Mouse (Mus musculus) urinary bladder, postnatal 0 days (tissue): Measurements from ENCODE around the gene Tmem139. TPM values are rescaled to one million over a fixed set of nuclear protein-coding genes. Genes with fewer than 3 reads are reported as not detected.

Source experiments
- polyA plus RNA-seq: library from polyadenylated mRNA; unstranded; fragments of >200 nt; fragmentation: Nextera tagmentation; extraction: Ambion mirVana; gene quantifications from 2 replicates; pipeline ENCODE4 v1.2.1, GENCODE M21; 2015

Tmem139 gene
- 1.3 and 1.8 TPM in 2 replicates for polyA plus RNA-seq

GRCm38 (mm10) chr6:42261524-42262170, at the start of gene Tmem139:
TSS of gene Tmem139 (plus strand) at chr6:42261970.

DNA sequence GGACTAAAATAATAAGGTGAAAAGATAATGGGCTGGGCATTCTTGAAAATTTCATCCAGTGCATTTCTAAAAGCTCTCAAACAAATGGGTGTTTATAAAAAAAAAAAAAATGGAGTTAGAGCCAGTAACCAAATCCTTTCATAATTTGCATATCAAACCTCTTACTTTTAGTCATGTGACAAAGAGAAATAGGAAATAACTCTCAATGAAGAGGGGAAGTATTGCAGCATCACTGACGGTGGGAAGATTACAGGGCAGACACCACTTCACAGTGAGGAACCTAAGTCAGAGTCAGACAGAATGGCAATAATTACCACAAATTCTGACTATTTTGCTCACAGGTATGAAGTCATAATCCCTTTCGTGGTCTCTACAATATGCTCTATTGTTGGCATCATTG, 46.7 kb upstream of the Tmem139 start, which contains the start of gene Tas2r144:
TSS of gene Tas2r144 (plus strand) at position 301 of the 400 bp plus-strand sequence.

DNA sequence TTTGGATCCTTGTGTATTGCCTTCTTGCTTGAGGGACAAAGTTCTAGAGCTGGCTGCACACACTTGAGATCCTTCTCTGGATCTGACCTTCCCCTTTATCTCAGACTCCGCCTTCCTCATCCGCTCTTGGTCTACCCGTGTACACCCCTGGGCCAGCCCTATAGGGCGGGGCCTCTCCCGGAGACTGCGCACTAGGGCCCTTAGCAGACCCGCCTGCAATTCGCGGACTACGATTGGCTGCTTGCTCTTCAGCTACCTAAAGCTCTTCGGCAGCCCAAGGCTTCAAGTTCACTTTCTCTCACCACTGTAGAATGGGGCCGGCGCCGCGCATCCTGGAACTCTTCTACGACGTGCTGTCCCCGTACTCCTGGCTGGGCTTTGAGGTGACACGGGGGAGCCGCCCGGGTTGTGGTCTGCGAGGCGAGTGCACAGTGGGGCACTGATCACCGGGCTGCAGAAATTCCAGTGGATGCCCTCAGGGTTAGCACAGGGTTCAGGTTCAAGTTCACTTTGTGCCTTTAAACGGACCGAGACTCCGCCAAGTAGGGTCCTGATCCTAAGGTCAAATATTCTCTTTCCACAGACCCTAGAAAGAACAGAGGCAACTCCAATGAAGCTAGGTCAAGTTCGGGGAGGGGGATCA, 15.9 kb upstream of the Tmem139 start, which contains the start of gene Gstk1:
TSS of gene Gstk1 (plus strand) at position 225 of the 643 bp plus-strand sequence.

DNA sequence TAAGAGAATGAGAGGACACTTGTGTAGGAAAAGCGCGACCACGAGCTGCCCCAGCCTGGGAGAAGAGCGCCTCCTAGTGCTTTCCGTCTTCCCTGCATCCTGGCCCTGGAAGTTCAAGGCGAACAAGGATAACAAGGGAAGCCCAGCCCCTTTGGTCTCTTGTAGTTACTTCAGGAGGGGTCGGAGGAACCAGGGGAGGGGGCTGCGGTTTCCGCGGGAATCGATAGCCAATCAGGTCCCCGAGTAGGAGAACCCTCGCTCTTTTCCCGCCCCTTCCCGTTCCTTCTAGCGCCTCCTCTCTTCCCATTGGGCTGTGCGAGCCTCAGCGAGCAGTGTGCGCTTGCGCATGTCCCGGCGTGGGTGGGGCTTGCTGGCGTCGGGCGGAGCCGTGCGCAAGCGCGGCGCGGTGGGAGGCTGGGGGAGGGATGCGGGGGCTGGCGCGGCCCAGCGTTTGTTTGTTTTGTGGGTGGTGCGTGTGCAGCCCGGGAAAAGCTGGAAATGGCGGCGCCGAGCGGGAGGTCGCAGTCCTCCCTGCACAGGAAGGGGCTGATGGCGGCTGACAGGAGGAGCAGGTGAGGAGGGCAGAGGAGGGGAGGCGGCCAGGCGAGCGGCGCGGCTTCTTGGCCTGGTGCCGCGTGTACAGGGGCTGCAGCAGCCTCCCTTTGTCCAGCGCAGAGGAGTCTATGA, 3.0 kb downstream of the Tmem139 start, which contains the start of gene Casp2:
TSS of gene Casp2 (plus strand) at position 360 of the 687 bp plus-strand sequence.

DNA sequence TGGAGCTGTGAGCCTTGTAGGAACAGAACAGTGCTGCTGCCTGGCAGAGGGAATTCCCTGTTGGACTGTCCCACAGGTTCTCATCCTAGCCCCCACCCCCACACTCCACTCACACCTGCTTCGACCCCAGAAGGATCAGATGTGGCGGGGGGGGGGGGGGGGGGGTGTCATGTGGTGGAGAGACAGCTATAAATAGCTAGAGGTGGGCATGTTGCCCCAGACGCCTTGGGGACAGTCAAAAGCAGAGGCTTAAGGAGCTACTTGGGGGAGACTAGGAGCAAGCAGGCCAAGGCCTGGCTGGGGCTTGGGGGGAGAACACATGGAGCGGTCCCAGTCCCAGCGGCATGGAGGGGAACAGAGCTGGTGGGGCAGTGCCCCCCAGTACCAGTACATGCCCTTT, 24.7 kb downstream of the Tmem139 start, which contains the start of gene Clcn1:
TSS of gene Clcn1 (plus strand) at position 238 of the 400 bp plus-strand sequence.

Other genes starting within 250 kb of the Tmem139 start
- not detected in 2 replicates for gene Sva, start 223.6 kb upstream of the Tmem139 start, polyA plus RNA-seq
- not detected in 2 replicates for gene Tas2r139, start 121.0 kb upstream of the Tmem139 start, polyA plus RNA-seq
- gene Tas2r144, start 46.6 kb upstream of the Tmem139 start, polyA plus RNA-seq, result not detected in 2 replicates
- gene Gstk1, start 16.0 kb upstream of the Tmem139 start, polyA plus RNA-seq, result 12.8 and 13.9 TPM in 2 replicates
- 16.1 and 16.6 TPM in 2 replicates for gene Casp2, start 3.0 kb downstream of the Tmem139 start, polyA plus RNA-seq
- not detected in 2 replicates for gene Clcn1, start 24.7 kb downstream of the Tmem139 start, polyA plus RNA-seq
- 0.08 and 0.11 TPM in 2 replicates for gene Fam131b, start 62.7 kb downstream of the Tmem139 start, polyA plus RNA-seq
- 195 and 229 TPM in 2 replicates for gene Zyx, start 87.7 kb downstream of the Tmem139 start, polyA plus RNA-seq
- gene Epha1, start 111.3 kb downstream of the Tmem139 start, polyA plus RNA-seq, result 11.4 and 12.5 TPM in 2 replicates
- not detected in 2 replicates for gene Tas2r143, start 138.3 kb downstream of the Tmem139 start, polyA plus RNA-seq
- gene Tas2r135, start 143.5 kb downstream of the Tmem139 start, polyA plus RNA-seq, result not detected in 2 replicates
- gene Tas2r126, start 172.6 kb downstream of the Tmem139 start, polyA plus RNA-seq, result not detected in 2 replicates
- 0.07 TPM in 1 of 2 replicates, not detected in the other for gene Olfr458, start 203.2 kb downstream of the Tmem139 start, polyA plus RNA-seq
- 0.05 TPM in 1 of 2 replicates, not detected in the other for gene Olfr457, start 214.4 kb downstream of the Tmem139 start, polyA plus RNA-seq
- gene Olfr456, start 225.2 kb downstream of the Tmem139 start, polyA plus RNA-seq, result 0.12 TPM in 1 of 2 replicates, not detected in the other